Mouse (Mus musculus) hindlimb bud, embryonic 11.5 days (tissue): ENCODE measurements at regions not wholly inside any gene's neighbourhood (a gene's known extent, or its start where the extent isn't known, plus 50 kb on each side); places are given as distances from the start of the nearest gene placed in this dataset.
"Not testable (repeated sequence)": the region's sequence is repeated elsewhere in the genome, so short reads cannot be mapped to it uniquely, and the experiment has no call there.

ENCODE experiments used
- DNase-seq: peaks from one replicate; pipeline ENCODE4 v3.0.0-alpha.2; 2012; ENCODE audit warnings: low read depth, low spot score; ENCODE audit errors: extremely low spot score

DNA sequence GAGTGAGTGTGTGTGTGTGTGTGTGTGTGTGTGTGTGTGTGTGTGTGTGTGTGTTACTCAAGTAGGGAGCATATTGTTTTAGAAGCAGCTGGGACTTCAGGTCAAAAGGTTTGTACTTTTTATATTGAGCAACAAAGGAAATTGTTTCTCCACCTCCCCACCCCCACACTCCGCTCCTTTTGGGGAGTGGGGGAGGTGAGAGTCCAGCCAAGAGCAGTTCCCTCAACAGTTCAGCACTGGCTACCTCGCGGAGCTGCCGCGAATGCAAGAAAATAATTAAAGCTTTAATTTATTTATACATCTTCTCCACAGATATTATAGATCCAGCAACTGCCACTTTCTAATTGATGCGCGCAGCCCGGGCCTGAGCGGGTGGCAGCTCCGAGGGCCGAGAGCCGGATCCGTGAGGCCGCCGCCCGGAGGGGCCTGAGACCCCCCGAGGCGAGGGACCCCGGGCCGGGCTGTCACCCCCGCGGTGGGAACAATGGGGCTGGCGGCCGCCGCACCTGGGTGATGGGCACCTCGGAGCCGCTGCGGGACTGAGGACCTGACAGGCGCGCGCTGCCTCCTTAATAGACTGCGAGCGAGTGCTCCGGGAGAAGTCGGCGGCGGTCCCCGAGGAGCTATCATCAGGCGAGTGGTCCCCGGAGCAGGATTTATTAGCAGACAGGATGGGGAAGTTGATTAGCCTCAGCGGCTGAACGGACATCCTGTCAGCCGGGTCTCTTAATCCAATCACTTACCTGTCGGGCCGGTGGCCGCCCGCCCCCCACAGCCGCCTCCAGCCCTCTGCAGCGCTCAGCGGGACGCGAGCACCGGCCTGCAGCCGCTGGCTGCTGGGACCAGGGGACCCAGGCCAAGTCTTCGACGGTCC is 124.4 kb downstream of the Melk start:
- no peak for DNase-seq

DNA sequence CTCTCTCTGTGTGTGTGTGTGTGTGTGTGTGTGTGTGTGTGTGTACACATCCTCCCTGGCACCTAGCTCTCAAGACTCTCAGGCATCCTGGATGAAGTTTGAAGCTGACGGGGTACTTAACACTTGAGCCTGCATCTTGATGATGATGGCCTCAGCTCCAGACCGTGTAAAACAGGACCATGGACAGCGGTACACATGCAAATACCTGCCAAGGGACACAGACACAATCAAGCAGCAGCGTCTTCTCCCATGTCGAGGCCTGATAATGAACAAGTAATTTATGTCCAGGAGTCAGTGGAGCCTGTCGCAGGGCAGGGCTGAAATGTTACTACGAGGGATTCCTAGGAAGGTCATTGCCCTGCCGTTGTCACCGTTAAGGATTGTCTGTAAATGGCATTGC is 133.9 kb downstream of the Melk start:
- DNase-seq, result peak; percentile 31

DNA sequence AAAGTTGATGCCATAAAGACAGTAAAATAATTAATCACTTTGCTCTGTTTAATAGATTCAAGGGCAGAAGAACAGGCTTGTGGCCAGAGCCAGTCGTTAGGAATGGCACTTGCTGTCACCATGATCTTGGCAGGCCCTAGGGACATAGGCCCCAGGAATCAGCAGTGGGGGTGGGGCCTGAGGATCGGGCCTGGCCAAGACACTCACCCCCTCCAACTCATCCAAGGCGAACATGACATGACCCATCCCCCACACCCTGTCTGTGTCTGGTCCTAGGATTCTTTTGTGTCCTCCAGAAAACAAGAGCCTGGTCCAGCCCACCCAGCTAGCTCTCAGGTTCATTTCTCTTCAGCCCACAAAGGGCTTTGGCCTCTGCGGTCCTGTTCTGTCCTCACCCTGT is 144.8 kb downstream of the Melk start:
- DNase-seq, result no peak

DNA sequence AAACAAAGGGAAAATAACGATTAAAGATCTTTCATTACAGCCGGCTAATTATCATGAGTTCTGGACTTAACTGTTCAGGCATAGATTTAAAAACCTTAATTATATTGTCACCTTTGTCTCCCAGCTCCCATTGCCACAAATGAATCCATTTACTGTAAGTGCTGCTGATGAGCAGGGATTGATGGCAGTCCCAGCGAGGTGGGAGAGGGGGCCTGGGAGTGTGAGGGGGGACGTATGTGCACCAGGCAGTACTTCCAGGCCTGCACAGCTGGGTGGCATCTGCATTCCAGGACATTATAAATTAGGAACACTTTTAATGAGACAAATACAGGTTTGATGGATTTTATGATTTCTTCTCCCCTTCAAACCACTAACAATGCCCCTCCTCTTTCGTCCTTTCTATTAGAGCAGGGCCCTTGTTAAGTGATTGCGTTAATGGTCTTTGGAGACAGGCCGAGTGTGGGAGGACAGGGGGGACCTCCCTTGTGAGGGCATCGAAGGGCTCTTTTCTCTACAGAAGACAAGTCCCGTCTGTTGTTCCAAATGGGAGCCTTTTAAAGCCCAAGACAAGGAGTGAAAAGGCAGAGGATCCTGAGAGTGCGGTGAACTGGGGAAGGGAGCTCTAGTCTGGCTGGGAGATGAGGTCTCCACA is 150.3 kb downstream of the Melk start:
- no peak for DNase-seq

DNA sequence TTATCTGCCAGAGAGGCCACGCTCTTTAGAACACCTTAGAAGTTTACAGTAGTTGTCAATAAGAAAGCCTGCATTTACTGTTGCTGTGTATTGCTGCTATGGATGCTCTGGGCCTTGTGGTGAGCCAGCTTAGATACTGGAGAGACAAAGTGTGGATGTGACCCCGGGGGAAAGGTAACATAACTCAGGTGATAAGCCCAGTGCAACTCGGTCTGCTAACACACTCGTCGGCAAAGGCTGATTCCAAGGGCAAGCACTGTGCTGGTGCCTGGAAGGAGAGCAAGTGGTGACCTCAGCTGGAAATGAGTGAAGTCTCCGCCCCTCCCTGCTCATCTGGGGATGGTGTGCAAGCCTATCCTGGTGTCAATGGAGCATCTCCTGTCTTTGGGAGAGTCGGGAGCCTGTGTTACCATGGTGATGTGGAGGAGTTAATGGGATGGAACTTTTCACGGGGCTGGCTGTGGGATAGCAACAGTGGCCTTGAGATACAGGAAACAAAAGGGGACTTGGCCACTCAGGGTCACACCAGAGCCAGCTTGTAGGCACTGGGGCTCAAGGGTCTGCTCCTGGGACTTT is 151.5 kb downstream of the Melk start:
- no peak for DNase-seq

DNA sequence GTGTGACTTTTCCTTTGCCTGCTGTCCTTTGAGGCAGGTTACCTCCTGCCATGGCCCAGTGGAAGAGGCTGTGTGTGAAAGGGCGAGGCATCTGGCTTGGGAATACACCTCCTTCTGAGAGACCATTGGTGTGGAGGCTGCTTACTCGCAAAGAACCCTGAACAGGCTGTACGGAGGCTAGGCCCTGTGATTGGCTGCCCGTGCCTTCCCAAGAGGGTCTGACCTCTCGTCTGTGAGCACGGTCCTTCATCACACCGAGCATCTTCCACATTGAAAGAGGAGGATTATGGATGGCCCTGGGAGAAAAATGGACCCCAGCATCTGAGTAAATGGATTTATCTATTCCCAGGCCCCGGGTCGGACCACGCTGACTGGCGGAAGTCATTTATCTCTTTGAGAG is 152.9 kb downstream of the Melk start:
- DNase-seq, result no peak

DNA sequence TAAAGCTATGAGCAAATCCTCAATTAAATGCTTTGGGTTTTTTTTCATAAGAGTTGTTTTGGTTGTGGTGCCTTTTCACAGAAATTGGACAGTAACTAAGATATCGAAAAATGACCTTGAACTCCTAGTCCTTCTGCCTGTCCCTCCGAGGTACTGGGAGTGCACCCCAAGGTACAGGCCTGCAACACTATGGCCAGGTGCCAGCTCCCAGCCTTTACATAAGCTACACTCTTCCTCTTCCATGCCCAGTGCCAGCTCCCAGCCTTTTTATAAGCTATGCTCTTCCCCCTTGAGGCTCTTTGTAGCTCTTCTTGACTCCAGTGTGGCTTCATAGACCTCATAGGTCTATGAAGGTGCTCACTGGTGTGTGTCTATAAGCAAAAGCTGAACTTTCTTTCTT is 155.2 kb downstream of the Melk start:
- DNase-seq, result no peak

DNA sequence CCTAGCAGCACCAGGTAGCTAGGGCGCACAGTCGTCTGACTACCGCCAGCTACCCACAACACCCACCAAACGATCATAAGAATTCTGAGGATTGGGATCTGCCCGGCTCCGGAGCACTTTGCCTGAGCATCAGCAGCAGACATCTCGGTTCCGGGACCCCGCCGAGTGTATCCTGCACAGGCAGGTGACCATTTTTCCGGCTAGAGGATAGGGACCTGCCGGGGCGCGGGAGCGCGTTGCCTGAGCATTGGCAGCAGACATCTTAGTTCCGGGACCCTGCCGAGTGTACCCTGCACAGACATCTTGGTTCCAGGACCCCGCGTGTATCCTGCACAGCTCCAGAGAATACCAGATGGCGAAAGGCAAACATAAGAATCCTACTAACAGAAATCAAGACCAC is 172.8 kb downstream of the Melk start:
- DNase-seq, result not testable (repeated sequence)
